Mouse (Mus musculus) liver, postnatal 0 days (tissue): Measurements from ENCODE around the gene Zfp280b. TPM values are rescaled to one million over a fixed set of nuclear protein-coding genes. Genes with fewer than 3 reads are reported as not detected.

Source experiments
- ATAC-seq: fragments of 200-750 bp; cut with Nextera tagmentation; 2 replicates; pipeline ENCODE4 v1.8.0; 2017; ENCODE audit warnings: mild to moderate bottlenecking, moderate library complexity
- DNase-seq: peaks from one replicate; pipeline ENCODE4 v3.0.0-alpha.2; 2016
- H3K27ac ChIP-seq: fragments of 300-500 bp; sonication (generic); 2 replicates; pipeline ENCODE4 v1.5.1; 2014; ENCODE audit warnings: antibody characterized with exemption, moderate library complexity, mild to moderate bottlenecking, low read depth
- H3K27me3 ChIP-seq: fragments of 300-500 bp; sonication (generic); 2 replicates; pipeline ENCODE4 v1.6.1; 2014; ENCODE audit warnings: low read length, control low read depth, mixed read lengths; ENCODE audit not compliant: insufficient read depth
- H3K36me3 ChIP-seq: fragments of 300-500 bp; sonication (generic); replicated peaks from 2 replicates; pipeline ENCODE4 v1.6.1; 2014; ENCODE audit warnings: mild to moderate bottlenecking, control low read depth, low read length, moderate library complexity, mixed read lengths; ENCODE audit not compliant: insufficient read depth
- H3K4me1 ChIP-seq: fragments of 300-500 bp; sonication (generic); 2 replicates; pipeline ENCODE4 v1.6.1; 2014; ENCODE audit warnings: antibody characterized with exemption, mild to moderate bottlenecking, control low read depth; ENCODE audit not compliant: insufficient read depth
- H3K4me2 ChIP-seq: fragments of 300-500 bp; sonication (generic); 2 replicates; pipeline ENCODE4 v1.6.1; 2014; ENCODE audit warnings: low read depth, mild to moderate bottlenecking, low read length, moderate library complexity, mixed read lengths
- H3K4me3 ChIP-seq: fragments of 300-500 bp; sonication (generic); 2 replicates; pipeline ENCODE4 v1.5.1; 2014; ENCODE audit warnings: low read depth, low read length
- H3K9ac ChIP-seq: fragments of 300-500 bp; sonication (generic); replicated peaks from 2 replicates; pipeline ENCODE4 v1.6.1; 2014; ENCODE audit warnings: mild to moderate bottlenecking, moderate library complexity
- H3K9me3 ChIP-seq: fragments of 300-500 bp; sonication (generic); 2 replicates; pipeline ENCODE4 v1.6.1; 2016; ENCODE audit warnings: mild to moderate bottlenecking, control low read depth, low read length, mixed read lengths
- CTCF ChIP-seq: sonication (generic); IDR thresholded peaks from 2 replicates; pipeline ENCODE4 v1.5.1; 2016; ENCODE audit warnings: antibody characterized with exemption, low read depth
- EP300 ChIP-seq: IDR thresholded peaks from 2 replicates; pipeline ENCODE4 v1.6.1; 2016; ENCODE audit warnings: antibody characterized with exemption, low read depth, mild to moderate bottlenecking
- WGBS: fragments of 180-500 bp; shearing (Covaris S2); extraction: QIAGEN DNeasy Blood & Tissue Kit; methylation state at CpG from one replicate; pipeline ENCODE4 v1.1.7; 2014; ENCODE audit not compliant: insufficient replicate concordance; 5-methylcytosine and 5-hydroxymethylcytosine counted together
- polyA plus RNA-seq: library from polyadenylated mRNA; unstranded; fragments of >200 nt; fragmentation: Nextera tagmentation; extraction: Ambion mirVana; gene quantifications from 2 replicates; pipeline ENCODE4 v1.2.1, GENCODE M21; 2015

The Zfp280b gene
- polyA plus RNA-seq, 1 experiment from 2014 or later = 7.3 TPM

DNA sequence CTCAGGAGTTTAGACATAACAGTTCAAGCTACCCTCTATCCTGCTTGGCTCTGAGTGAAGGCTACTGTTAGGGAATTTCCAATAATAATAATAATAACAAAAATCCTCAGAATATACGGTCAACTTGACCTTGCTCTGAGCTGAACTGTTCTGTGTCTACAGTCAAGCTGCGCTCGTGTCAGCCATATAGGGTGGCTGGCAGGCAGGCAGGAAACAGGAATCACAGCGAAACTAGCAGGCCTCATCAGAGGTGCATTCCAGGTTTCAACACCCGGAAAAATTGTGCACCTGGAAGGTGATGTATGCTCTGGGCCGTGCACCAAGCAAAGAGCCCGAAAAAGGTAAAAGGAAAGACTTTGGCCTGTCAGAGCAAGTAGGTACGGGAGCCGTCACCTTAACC is 4.1 kb upstream of the Zfp280b start:
- Histone ChIP-seq H3K9me3 (no peaks in the 10 kb centered on the region), H3K4me1 (peaks cover 9% of the 10 kb centered on the region; the same call in 1 of the 2 replicates), H3K9ac (no peak overlapping the region), H3K27me3 (no peaks in the 10 kb centered on the region), H3K36me3 (no peaks in the 10 kb centered on the region), H3K27ac (no peak overlapping the region), H3K4me2 (no peak overlapping the region), H3K4me3 (no peak overlapping the region)
- 70% methylated on average over 9 of the region's 9 CpGs for WGBS
- DNase-seq (no peak), ATAC-seq (no peak)
- TF ChIP-seq EP300 (no peak), CTCF (no peak)

GRCm38 (mm10) chr10:76029276-76029675 is 3.2 kb upstream of the Zfp280b start:
- Histone ChIP-seq H3K4me2 (no peak overlapping the region), H3K4me1 (peaks cover 14% of the 10 kb centered on the region), H3K27ac (no peak overlapping the region), H3K36me3 (no peaks in the 10 kb centered on the region), H3K27me3 (no peaks in the 10 kb centered on the region), H3K9me3 (no peaks in the 10 kb centered on the region), H3K4me3 (no peak overlapping the region), H3K9ac (no peak overlapping the region)
- ATAC-seq (no peak), DNase-seq (no peak)
- WGBS = 82% methylated on average over 5 of the region's 5 CpGs
- no peak for TF ChIP-seq CTCF
- TF ChIP-seq EP300 = no peak

GRCm38 (mm10) chr10:76030496-76030895 is 2.0 kb upstream of the Zfp280b start:
- Histone ChIP-seq H3K9ac (no peak overlapping the region), H3K9me3 (no peaks in the 10 kb centered on the region), H3K27ac (no peak overlapping the region), H3K27me3 (no peaks in the 10 kb centered on the region), H3K4me3 (no peak overlapping the region), H3K4me2 (no peak overlapping the region), H3K36me3 (no peaks in the 10 kb centered on the region; the same call in 1 of the 2 replicates), H3K4me1 (peaks cover 14% of the 10 kb centered on the region)
- no peak for ATAC-seq
- WGBS = 54% methylated on average over 5 of the region's 5 CpGs
- TF ChIP-seq CTCF = no peak; the same call in 1 of the 2 replicates
- no peak for TF ChIP-seq EP300
- DNase-seq = no peak

DNA sequence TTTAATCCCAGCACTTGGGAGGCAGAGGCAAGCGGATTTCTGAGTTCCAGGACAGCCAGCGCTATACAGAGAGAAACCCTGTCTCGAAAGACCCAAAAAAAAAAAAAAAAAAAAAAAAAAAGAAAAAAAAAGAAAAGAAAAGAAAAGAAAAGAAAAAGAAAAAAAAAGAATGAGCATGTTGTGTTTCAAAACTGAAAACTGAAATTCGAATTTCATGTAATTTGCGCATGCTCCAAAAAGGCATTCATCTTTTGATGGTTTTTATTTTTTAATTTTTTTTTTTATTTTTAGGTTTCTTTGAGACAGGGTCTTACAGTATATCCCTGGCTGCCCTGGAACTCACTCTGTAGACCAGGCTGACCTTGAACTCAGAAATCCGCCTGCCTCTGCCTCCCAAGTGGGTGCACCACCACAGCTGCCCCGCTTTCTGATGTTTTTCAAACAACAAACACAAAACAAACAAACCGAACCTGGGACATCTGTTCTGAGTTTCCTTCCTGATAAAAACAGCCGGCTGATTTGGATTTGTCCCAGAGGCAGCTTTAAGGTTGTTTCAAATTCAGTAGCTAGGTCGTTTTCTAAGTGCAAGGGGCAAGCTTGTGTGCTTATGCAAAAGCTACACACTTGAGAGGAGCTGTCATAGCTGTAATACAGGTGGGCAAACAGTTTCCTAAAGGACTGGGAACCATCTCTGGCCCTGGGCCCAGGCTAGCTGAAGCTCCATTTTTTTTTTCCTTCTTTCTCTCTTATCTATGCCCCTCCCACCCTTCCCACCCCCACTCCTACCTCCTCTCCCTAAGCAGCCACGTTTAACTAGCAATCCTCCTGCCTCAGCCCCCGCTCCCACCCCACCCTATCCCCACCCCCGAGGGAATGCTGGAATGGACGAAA is 694 bp upstream of the Zfp280b start:
- WGBS = 43% methylated on average over 14 of the region's 14 CpGs
- Histone ChIP-seq H3K4me1 (peaks cover 14% of the 10 kb centered on the region), H3K4me2 (peak overlapping the region; percentile 98), H3K36me3 (no peaks in the 10 kb centered on the region; the same call in 1 of the 2 replicates), H3K27me3 (no peaks in the 10 kb centered on the region), H3K9me3 (no peaks in the 10 kb centered on the region), H3K9ac (peak overlapping the region; percentile 91), H3K27ac (peak overlapping the region; percentile 90), H3K4me3 (peak overlapping the region; percentile 90)
- DNase-seq = no peak
- peak; percentile 75 for ATAC-seq
- no peak for TF ChIP-seq CTCF
- peak; percentile 26; the same call in 1 of the 2 replicates for TF ChIP-seq EP300

DNA sequence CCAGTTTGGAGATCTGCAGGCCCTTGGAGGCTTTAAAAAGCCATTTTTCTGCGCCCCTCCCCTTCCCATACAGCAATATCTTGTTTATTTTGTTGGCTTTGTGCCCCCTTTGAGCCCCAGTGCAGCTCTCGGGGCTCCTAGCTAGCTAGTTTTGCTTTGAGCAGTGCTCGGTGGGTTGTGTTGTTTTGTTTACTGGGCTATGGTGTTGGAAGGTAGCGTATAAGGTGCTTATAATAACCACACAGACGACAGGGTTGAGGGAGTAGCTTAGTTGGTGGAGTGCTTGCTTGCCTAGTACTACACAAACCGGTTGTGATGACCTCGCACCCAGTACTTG is 637 bp downstream of the Zfp280b start:
- Histone ChIP-seq H3K27me3 (no peaks in the 10 kb centered on the region), H3K4me2 (peak overlapping the region; percentile 98), H3K36me3 (peaks cover 6% of the 10 kb centered on the region), H3K9ac (peak overlapping the region; percentile 91), H3K4me3 (peak overlapping the region; percentile 90), H3K27ac (peak overlapping the region; percentile 90), H3K9me3 (no peaks in the 10 kb centered on the region), H3K4me1 (peaks cover 14% of the 10 kb centered on the region)
- 12% methylated on average over 7 of the region's 7 CpGs for WGBS
- ATAC-seq (no peak), DNase-seq (peak; percentile 14)
- TF ChIP-seq CTCF (no peak), EP300 (no peak)

GRCm38 (mm10) chr10:76034001-76034600 is 1.7 kb downstream of the Zfp280b start:
- Histone ChIP-seq H3K4me2 (peak overlapping the region; percentile 7; the same call in 1 of the 2 replicates), H3K4me1 (peaks cover 14% of the 10 kb centered on the region), H3K27ac (no peak overlapping the region), H3K27me3 (no peaks in the 10 kb centered on the region), H3K36me3 (peaks cover 15% of the 10 kb centered on the region), H3K9ac (no peak overlapping the region), H3K9me3 (no peaks in the 10 kb centered on the region), H3K4me3 (0 out of 2 replicates have a peak overlapping the region, but pooled peaks have one; percentile 90)
- ATAC-seq (no peak), DNase-seq (no peak)
- 78% methylated on average over 8 of the region's 8 CpGs for WGBS
- TF ChIP-seq EP300 = no peak
- no peak for TF ChIP-seq CTCF
